Mouse (Mus musculus) layer of hippocampus, postnatal 25 days (tissue): ENCODE measurements around the gene Sp2. TPM values are rescaled to one million over a fixed set of nuclear protein-coding genes. Genes with fewer than 3 reads are reported as not detected.

Experiments
- DNase-seq, 2 experiments: peaks; one replicate each; pipeline ENCODE4 v3.0.0; 2022; ENCODE audit warnings: mixed read lengths in 2 of 2, low spot score in 1 of 2; ENCODE audit errors: extremely low spot score in 1 of 2
- total RNA-seq, 2 experiments: library from RNA; stranded (reverse); gene quantifications; 2 replicates each; pipeline ENCODE4 v1.2.3; 2021

Sp2 gene
- total RNA-seq, 2 experiments from 2014 or later: 12.8 to 15.0 TPM

GRCm38 (mm10) chr11:96941989-96942590, 40.7 kb downstream of the Sp2 start:
- DNase-seq: no peak

DNA sequence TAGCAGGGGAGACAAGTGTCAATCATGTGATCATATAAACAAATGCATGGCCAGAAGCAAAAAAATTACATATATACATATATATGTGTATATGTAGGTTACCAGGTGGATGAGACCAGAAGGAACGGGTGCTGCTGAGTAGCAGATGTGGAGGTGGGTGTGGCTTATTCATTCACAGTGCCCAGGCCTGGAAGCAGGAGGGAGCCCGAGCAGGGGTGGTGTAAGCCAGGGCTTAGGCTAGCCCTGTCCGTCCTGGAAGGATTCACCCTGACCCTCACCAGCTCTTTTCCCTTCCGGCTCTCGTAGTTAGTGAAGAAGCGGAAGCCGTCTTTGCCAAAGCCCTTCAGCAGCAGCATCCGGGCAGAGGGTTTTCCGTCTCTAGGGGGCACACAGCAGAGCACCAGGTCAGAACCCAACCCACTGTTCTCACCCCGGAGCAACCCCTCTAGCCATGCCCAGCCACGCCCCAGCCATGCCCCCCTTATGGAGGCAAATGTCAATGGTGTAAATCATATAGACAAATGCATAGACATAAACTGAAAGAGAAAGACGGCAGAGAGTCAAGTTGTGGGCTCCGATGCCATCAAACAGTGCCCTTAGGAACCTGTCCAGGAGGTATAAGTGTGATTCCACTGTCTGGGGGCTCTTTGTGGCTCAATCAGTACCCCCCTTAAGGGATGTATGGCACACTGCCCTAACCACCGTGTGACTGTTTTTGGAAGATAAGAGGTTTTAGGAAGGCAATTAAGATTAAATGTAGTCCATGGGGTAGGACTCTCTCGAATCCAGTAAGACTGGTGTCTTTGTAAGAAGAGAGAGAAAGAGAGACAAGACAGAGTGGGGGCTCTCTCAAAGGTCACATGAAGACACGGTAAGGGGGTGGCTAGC, 41.9 kb downstream of the Sp2 start:
- DNase-seq: no peak

- DNase-seq: no peak
These were observed 44.3 kb downstream of the Sp2 start for GRCm38 (mm10) chr11:96938426-96938800.

GRCm38 (mm10) chr11:96937549-96938425, 45.0 kb downstream of the Sp2 start:
- no peak for DNase-seq

DNA sequence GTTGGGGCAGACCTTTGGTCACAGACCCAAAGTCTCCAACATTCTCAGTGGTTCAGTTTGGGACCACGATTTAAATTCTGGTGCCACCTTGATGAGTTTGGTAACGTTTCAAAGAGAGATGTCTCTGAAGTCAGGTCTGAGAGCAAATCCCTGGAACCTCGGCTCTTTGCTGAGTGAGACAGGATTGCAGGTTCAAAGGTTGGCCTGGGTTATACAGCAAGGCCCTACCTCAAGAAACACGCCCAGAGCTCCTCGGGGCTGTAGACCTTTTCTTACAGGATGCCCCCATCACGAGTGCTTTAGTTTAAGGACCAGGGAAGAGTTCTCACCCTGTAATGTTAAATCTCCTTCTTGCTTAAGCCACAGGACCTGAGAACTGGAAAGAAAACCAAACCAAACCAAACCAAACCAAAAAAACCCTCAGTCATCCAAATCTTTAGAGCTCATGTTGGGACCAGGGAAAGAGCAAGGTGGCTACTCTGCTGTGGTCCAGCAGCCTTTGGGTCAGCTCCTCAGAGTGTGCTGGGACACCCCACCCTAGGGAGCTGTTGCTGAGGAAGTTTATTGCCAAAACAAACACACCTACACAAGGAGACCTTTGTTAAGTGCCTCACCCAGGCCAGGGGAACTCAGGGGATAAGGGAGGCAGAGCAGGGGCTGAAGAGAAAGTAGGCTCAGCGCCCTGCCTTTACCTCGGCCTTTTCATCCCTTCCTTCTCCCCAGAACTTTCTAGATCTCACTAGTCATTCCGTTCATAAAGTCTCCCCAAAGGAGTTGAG, 46.7 kb downstream of the Sp2 start:
- DNase-seq: no peak

DNA sequence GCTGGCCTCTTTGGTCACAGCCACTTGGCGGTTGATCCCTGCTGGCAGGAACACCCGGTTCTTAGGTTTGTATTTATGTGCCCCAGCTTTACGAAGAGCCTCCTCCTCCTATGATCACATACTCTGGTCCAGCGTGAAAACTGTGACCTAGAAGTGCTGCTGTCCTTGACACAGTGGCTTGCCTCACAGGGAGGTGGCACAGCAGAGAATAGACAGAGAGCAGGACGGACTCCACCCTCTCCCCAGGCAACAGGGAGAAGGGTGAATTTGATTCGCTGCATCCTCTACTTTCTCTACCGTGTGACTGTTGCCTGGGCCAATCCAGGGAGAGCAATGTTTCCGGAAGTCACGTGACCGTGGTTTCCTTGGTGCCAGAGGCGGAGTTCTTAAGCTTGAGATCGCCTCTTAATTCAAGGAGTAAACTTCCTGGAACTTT, 47.8 kb downstream of the Sp2 start:
- no peak for DNase-seq

- no peak for DNase-seq
These were observed 49.0 kb downstream of the Sp2 start for GRCm38 (mm10) chr11:96933562-96934276.

GRCm38 (mm10) chr11:96931327-96932062, 51.3 kb downstream of the Sp2 start:
- DNase-seq: no peak

DNA sequence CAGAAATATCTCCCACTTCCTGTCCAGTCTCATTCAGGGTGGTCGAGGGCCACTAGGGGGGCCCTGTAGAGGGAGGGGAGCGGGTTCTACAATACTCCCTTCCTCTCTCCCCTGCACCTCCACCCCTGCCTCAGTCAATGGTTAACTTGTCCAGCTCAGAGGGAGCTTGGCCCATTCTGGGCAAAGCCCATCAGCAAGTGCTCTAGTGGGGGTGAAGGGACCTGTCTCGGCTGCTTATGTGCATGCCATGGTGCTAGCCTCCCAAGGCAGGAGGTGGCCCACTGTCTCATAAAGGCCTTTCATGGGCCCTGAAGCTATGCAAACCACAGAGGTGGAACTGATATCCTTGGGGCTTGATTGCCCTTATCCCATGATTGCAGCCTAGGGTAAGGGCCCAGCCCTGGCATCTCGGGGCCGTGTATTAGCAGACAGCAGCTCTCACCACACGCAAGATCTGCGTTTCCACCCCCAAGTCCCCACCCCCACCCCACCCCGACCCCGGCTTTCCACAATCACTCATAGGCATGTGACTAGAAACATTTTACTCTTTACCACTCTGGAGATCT, 52.9 kb downstream of the Sp2 start:
- no peak for DNase-seq

GRCm38 (mm10) chr11:96929096-96929765, 53.5 kb downstream of the Sp2 start:
- DNase-seq: no peak

DNA sequence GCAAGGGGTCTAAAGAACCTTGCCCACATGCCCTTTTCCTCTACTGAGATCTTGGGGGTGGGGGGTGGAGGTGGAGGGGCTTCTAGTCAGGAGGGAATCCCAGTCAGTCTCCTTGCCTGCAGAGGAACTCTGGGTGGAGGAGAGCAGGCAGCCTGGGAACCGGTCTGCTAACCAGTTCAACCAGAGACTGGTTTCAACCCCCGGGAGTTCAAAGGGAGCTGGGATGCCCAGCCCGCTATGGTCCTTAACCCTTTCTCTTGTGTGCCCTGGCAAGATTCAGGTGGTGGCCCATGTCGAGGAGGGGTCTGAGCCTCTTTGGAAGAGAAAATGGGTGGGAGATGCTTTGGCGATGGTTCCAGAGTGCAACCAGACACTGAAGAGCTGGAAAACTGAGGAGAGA, 54.1 kb downstream of the Sp2 start:
- no peak for DNase-seq

GRCm38 (mm10) chr11:96928088-96928487, 54.7 kb downstream of the Sp2 start, which contains the start of gene Prr15l:
Gene Prr15l (plus strand): TSS chr11:96928104.
- no peak for DNase-seq

DNA sequence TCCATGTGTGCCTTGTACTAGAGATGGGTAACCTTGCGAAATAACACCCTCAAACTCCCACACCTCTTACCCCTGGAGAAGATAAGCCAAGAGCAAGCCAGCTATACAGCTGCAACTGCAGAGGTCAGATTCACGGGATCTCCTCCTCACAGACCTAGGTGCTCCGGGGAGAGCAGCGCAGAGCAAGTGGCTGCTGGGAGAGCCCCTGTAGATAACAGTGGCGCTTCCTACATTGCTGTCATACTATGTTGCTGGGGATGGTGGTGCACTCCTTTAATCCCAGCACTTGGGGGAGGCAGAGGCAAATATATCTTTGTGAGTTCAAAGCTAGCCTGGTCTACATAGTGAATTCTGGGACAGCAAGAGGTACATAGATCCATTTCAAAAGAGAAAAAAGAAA, 56.2 kb downstream of the Sp2 start:
- no peak for DNase-seq

- no peak for DNase-seq
These were observed 57.1 kb downstream of the Sp2 start for GRCm38 (mm10) chr11:96925469-96926148.

DNA sequence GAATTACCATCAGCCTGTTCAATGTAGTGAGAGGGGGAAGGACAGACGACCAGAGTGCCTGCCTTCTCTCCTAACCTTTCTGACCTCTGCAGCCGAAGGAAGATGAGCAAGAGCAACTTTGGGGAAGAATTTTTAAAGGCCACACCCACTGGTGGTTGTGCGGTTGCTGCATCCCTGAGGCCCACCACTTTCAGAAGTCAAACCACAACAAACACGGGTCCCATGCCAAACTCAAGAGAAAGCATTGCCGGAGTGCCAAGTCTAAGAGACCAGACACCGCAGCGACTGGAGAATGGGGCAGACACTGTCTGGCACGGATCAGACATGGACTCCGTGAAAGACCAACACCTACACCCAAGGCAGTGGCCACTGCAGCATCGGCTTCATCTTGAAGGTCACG, 57.9 kb downstream of the Sp2 start:
- DNase-seq: no peak

GRCm38 (mm10) chr11:96919003-96919402, 63.8 kb downstream of the Sp2 start:
- DNase-seq: no peak

DNA sequence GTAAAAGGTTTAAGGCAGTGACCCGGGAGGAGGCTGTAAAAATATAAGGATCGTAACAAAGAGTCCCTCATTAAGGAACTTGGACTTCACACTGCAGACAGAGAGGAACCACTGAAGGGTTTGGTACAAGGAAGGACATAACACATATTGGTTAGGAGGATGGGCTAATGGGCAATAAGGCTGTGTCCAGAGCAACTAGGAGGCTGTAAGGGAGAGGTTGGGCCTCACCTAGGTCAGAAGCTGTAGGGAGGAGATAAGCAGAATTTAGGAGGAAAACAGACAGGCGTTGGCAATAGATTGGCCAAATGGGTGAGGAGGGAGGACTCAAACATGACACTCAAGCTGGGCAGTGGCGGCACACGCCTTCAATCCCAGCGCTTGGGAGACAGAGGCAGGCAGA, 65.3 kb downstream of the Sp2 start:
- DNase-seq: no peak
